Mouse (Mus musculus) E14TG2a.4 (cell line): Measurements from ENCODE around the gene Ina.

Experiments used
- H3K27me3 ChIP-seq: 2 replicates; pipeline ENCODE4 v1.6.1; 2014; ENCODE audit warnings: low read length, control low read depth; ENCODE audit not compliant: insufficient read depth
- H3K36me3 ChIP-seq: 2 replicates; pipeline ENCODE4 v1.6.1; 2014; ENCODE audit warnings: low read length, control low read depth; ENCODE audit not compliant: insufficient read depth
- H3K4me1 ChIP-seq: replicated peaks from 2 replicates; pipeline ENCODE4 v1.6.1; 2014; ENCODE audit warnings: low read depth, low read length, control low read depth
- H3K4me3 ChIP-seq: replicated peaks from 2 replicates; pipeline ENCODE4 v1.5.1; 2014; ENCODE audit warnings: mild to moderate bottlenecking, low read length
- H3K9me3 ChIP-seq: 2 replicates; pipeline ENCODE4 v1.6.1; 2014; ENCODE audit warnings: low read length, control low read depth
- CTCF ChIP-seq: conservative IDR thresholded peaks from 2 replicates; pipeline ENCODE4 v1.5.1; 2014; ENCODE audit warnings: low read length
- NANOG ChIP-seq: IDR thresholded peaks from 2 replicates; pipeline ENCODE4 v1.6.1; 2014; ENCODE audit warnings: borderline replicate concordance, low read length, mixed read lengths
- POU5F1 ChIP-seq: IDR thresholded peaks from 2 replicates; pipeline ENCODE4 v1.6.1; 2014; ENCODE audit warnings: low read length, borderline replicate concordance

Ina gene

GRCm38 (mm10) chr19:47017831-47018230, 3.3 kb downstream of the Ina start:
- Histone ChIP-seq H3K9me3 (no peaks in the 10 kb centered on the region), H3K4me1 (peaks cover 83% of the 10 kb centered on the region), H3K36me3 (peaks cover 40% of the 10 kb centered on the region), H3K27me3 (peaks cover 27% of the 10 kb centered on the region), H3K4me3 (peak overlapping the region; percentile 94)
- TF ChIP-seq NANOG (peak; percentile 98), CTCF (no peak; the same call in 1 of the 2 replicates)

- Histone ChIP-seq H3K4me1 (peaks cover 83% of the 10 kb centered on the region), H3K36me3 (peaks cover 45% of the 10 kb centered on the region), H3K9me3 (no peaks in the 10 kb centered on the region), H3K27me3 (peaks cover 23% of the 10 kb centered on the region), H3K4me3 (peak overlapping the region; percentile 94)
- TF ChIP-seq CTCF, result no peak
- no peak for TF ChIP-seq POU5F1
- TF ChIP-seq NANOG, result no peak
These were observed 3.8 kb downstream of the Ina start for GRCm38 (mm10) chr19:47018330-47018729.

GRCm38 (mm10) chr19:47019326-47019725, 4.8 kb downstream of the Ina start:
- Histone ChIP-seq H3K4me3 (peak overlapping the region; percentile 94), H3K4me1 (peaks cover 83% of the 10 kb centered on the region), H3K9me3 (no peaks in the 10 kb centered on the region), H3K36me3 (peaks cover 55% of the 10 kb centered on the region), H3K27me3 (peaks cover 13% of the 10 kb centered on the region)
- TF ChIP-seq NANOG, result no peak
- TF ChIP-seq POU5F1, result no peak
- no peak for TF ChIP-seq CTCF

GRCm38 (mm10) chr19:47022709-47023108, 8.2 kb downstream of the Ina start:
- Histone ChIP-seq H3K36me3 (peaks cover 71% of the 10 kb centered on the region), H3K4me3 (0 out of 2 replicates have a peak overlapping the region, but pooled peaks have one; percentile 39), H3K27me3 (peaks cover 3% of the 10 kb centered on the region; the same call in 1 of the 2 replicates), H3K4me1 (peaks cover 78% of the 10 kb centered on the region), H3K9me3 (peaks cover 3% of the 10 kb centered on the region; the same call in 1 of the 2 replicates)
- TF ChIP-seq POU5F1, result no peak
- TF ChIP-seq NANOG, result no peak
- TF ChIP-seq CTCF, result no peak

- TF ChIP-seq POU5F1 (no peak), NANOG (no peak), CTCF (no peak)
- H3K36me3 ChIP-seq, result peaks cover 71% of the 10 kb centered on the region
- H3K27me3 ChIP-seq, result peaks cover 3% of the 10 kb centered on the region; the same call in 1 of the 2 replicates
These were observed 9.0 kb downstream of the Ina start for GRCm38 (mm10) chr19:47023546-47023945.

GRCm38 (mm10) chr19:47024954-47025353, 10.5 kb downstream of the Ina start:
- peaks cover 63% of the 10 kb centered on the region for H3K36me3 ChIP-seq
- H3K27me3 ChIP-seq, result peaks cover 3% of the 10 kb centered on the region; the same call in 1 of the 2 replicates
- TF ChIP-seq CTCF, result no peak
- TF ChIP-seq NANOG, result no peak
- no peak for TF ChIP-seq POU5F1

More at GRCm38 (mm10) chr19:47023546-47023945, 9.0 kb downstream of the Ina start:
- peaks cover 3% of the 10 kb centered on the region; the same call in 1 of the 2 replicates for H3K9me3 ChIP-seq
- H3K4me1 ChIP-seq, result peaks cover 70% of the 10 kb centered on the region
- H3K4me3 ChIP-seq, result peak overlapping the region; percentile 39

DNA sequence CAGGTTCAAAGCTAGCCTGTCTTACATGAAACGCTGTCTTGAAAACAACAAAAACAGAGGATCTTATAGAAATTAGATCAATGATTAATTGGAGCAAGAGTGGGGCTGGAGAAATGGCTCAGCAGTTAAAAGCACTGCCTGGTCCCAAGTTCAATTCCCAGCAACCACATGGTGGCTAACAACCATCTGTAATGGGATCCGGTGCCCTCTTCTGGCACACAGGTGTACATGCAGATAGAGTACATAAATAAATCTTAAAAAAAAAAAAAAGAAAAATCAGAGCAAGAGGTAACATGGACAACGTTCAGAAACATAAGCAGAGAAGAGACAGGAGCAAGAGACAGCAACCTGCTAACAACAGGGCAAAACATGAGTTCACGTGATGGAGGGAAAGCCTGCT, 12.0 kb downstream of the Ina start:
- peaks cover 3% of the 10 kb centered on the region; the same call in 1 of the 2 replicates for H3K9me3 ChIP-seq
- no peak overlapping the region for H3K4me3 ChIP-seq
- TF ChIP-seq CTCF (peak; percentile 25; the same call in 1 of the 2 replicates), NANOG (no peak), POU5F1 (no peak)
- peaks cover 49% of the 10 kb centered on the region for H3K4me1 ChIP-seq
- peaks cover 3% of the 10 kb centered on the region; the same call in 1 of the 2 replicates for H3K27me3 ChIP-seq
- H3K36me3 ChIP-seq, result peaks cover 48% of the 10 kb centered on the region

More at GRCm38 (mm10) chr19:47024954-47025353, 10.5 kb downstream of the Ina start:
- H3K4me1 ChIP-seq, result peaks cover 63% of the 10 kb centered on the region
- peaks cover 3% of the 10 kb centered on the region; the same call in 1 of the 2 replicates for H3K9me3 ChIP-seq
- H3K4me3 ChIP-seq, result 0 out of 2 replicates have a peak overlapping the region, but pooled peaks have one; percentile 17

DNA sequence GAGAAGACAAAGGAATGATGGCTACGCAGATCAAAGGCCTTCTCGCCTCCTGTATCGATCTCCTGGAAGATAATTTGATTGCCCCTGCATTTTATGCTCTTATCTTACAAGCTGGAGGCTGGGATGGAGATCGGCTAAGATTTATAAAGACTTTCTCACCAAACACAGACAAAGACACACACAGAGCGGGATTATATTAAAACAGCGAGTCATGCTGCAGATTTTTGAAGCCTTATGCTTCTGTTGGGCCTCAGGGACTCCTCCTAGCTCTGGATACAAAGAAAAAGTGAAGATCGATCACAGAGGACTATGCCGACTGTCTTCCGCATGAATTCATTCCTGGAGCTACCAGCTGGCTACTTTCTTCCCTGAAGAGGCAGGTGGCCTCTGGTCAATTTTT, 15.3 kb downstream of the Ina start:
- peaks cover 16% of the 10 kb centered on the region for H3K4me1 ChIP-seq
- TF ChIP-seq NANOG (no peak), POU5F1 (no peak), CTCF (no peak)
- H3K4me3 ChIP-seq, result no peak overlapping the region
- H3K36me3 ChIP-seq, result peaks cover 46% of the 10 kb centered on the region
- no peaks in the 10 kb centered on the region for H3K27me3 ChIP-seq
- peaks cover 3% of the 10 kb centered on the region; the same call in 1 of the 2 replicates for H3K9me3 ChIP-seq

- H3K4me3 ChIP-seq, result no peak overlapping the region
- H3K27me3 ChIP-seq, result no peaks in the 10 kb centered on the region
- H3K36me3 ChIP-seq, result peaks cover 50% of the 10 kb centered on the region
- peaks cover 6% of the 10 kb centered on the region; the same call in 1 of the 2 replicates for H3K4me1 ChIP-seq
- TF ChIP-seq POU5F1 (no peak), NANOG (no peak), CTCF (no peak)
- no peaks in the 10 kb centered on the region for H3K9me3 ChIP-seq
These were observed 17.3 kb downstream of the Ina start for GRCm38 (mm10) chr19:47031770-47032169.
